Mouse (Mus musculus): ENCODE measurements at regions not wholly inside any gene's neighbourhood (a gene's known extent, or its start where the extent isn't known, plus 50 kb on each side); places are given as distances from the start of the nearest gene placed in this dataset.

DNA sequence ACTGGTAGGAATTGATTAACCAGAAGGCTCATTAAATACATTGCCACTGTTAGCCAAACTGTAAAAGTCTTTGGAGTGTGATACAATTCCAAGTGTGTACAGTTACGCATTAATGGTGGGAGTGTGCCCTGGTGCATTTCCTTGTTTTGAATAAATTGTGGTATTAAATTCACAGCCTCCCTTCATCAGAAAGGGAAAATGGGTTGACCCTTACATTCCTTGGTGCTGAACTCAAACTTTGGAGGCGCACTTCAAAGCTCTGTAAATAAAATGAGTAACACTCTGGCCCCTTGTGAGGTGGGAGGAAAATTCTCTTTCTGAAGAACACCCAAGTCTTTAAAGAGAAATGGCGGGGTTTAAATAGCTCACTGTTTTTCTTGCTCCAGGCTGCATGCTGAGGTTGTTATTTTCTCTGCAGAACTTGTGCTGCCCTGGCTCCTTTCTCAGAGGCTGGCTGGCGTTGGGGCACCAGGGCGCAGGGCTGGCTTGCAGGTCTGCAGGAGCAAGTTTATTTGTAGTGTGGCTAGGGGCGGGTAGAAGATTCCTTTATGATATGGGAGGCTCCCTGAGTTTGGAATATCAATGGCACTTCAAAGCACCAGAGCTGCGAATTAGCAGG is 266.7 kb downstream of the Gpat3 start:
- DNase-seq: no peak
- 30% methylated on average over 7 of the region's 7 CpGs for WGBS
- Histone ChIP-seq H3K4me3 (replicated peaks; ENCODE audit: extremely low read depth, low read depth, low read length) (no peak overlapping the region), H3K4me1 (ENCODE audit: control insufficient read depth, insufficient read depth, low read length) (no peaks in the 10 kb centered on the region)
- TF ChIP-seq POLR2A (IDR thresholded peaks at IDR 0.05; ENCODE audit: borderline replicate concordance, extremely low read depth, low read depth, low read length) (no peak), CTCF (IDR thresholded peaks at IDR 0.05; ENCODE audit: insufficient read depth, low read length) (no peak)

DNA sequence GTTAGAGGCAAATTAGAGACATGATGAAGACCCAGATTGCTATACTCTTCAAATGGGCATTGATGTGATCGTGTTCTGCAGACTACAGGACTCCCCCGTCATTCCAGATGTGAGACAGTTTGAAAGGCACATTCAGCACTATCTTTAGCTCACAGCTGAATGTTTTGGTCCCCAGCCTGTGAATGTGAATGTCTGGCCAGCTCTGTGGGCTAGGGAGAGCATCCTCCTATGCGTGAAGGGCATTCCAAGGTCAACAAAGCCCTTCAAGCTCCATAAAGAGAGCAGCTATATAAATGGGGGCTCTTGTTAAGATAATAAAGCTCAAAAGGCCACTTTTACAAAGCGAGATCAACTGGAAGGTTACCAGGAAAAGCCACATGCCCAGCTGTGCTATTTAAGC is 266.1 kb downstream of the Gpat3 start:
- no peaks in the 10 kb centered on the region for H3K4me1 ChIP-seq (ENCODE audit: control insufficient read depth, insufficient read depth, low read length)
- no peak for DNase-seq
- no peak for TF ChIP-seq CTCF (IDR thresholded peaks at IDR 0.05; ENCODE audit: insufficient read depth, low read length)
- no peak for TF ChIP-seq POLR2A (IDR thresholded peaks at IDR 0.05; ENCODE audit: borderline replicate concordance, extremely low read depth, low read depth, low read length)
- no peak overlapping the region for H3K4me3 ChIP-seq (replicated peaks; ENCODE audit: extremely low read depth, low read depth, low read length)
- WGBS: 47% methylated on average over 4 of the region's 4 CpGs

DNA sequence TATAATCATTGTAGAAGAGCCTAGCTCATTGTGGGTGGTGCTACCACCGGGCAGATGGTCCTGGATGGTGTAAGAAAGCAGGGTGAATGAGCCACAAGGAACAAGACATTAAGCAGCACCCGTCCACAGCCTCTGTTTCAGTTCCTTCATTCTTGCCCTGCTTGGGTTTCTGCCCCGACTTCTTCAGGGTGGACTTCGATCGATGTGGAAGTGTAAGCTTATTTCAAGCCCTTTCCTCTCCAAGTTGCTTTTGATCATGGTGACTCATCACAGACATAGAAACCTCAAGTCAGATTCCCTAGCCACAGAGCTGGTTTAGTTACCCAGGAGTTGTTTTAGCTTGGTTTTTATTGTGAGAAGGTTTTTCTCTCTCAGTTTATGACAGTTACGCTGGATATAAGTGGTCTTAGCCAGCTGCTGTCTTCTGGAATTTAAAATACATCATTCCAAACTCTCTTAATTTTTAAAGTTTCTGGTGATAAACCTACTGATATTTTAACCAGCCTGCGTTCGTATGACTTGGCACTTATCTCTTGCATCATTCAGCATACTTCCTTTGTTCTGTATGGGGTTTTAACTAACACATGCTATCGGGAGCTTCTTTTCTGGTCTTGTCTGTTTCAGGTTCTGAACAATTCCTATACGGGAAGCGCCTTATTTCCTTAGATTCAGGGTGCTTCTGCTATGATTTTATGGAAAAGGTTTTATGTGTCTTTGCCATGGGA is 255.6 kb downstream of the Gpat3 start:
- DNase-seq: no peak
- 69% methylated on average over 11 of the region's 11 CpGs for WGBS
- Histone ChIP-seq H3K4me1 (ENCODE audit: control insufficient read depth, insufficient read depth, low read length) (no peaks in the 10 kb centered on the region), H3K4me3 (replicated peaks; ENCODE audit: extremely low read depth, low read depth, low read length) (no peak overlapping the region)
- TF ChIP-seq CTCF (IDR thresholded peaks at IDR 0.05; ENCODE audit: insufficient read depth, low read length) (no peak), POLR2A (IDR thresholded peaks at IDR 0.05; ENCODE audit: borderline replicate concordance, extremely low read depth, low read depth, low read length) (no peak)

DNA sequence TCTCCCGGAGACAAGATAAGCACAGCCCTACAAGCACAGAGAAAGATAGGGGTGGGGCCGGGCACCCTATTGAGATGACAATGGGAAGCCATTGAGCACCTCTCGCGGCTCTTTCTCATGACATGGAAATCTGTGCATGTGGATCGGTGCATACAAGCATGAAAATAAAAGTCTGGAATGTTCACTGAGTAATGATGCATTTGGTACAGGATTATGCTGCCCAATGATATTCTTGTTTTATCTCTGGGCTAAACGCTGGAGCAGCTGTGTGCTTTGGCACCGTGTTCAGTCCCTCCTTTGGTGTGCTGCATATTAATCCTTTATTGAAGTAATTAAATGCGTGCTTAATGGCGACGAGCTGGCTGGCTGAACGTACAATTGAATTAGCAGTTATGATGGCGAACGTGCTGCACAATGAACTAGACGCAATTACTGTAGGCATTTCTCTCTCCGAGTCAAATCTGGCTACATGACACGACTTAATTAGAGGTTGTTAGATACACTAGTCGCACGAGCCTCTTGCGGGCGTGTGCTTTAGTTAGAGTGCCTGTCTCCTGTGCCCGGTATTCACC is 245.6 kb downstream of the Gpat3 start:
- WGBS: 73% methylated on average over 21 of the region's 21 CpGs
- DNase-seq: no peak

DNA sequence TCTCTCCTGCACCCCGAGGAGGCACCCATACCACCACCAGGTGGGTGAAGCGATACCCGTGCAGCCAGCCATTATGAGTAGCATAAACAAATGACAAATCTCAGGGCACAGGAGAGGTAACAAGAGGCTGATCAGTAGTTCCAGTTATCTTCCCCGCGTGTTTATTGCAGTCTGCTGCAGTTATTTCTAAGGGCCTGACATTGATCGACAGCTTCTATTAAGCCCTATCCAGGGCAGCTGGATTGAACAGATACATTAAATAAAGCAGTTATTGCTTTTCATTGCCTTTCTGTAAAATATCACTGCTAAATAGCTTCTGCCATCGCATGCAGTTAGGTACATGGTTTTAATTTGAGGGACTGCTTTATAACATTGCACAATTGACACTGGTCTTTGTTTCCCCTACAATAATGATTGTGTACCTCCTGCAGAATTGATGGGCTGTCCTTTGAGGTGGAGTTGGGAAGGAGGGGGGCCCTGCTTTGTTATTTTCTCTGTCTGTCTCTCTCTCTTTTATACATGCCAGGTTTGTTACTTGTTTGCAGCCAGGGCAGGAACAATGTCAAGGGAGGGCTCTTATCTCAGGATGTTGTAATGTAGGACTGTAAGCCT is 245.0 kb downstream of the Gpat3 start:
- no peak for TF ChIP-seq CTCF (IDR thresholded peaks at IDR 0.05; ENCODE audit: insufficient read depth, low read length)
- no peak for TF ChIP-seq POLR2A (IDR thresholded peaks at IDR 0.05; ENCODE audit: borderline replicate concordance, extremely low read depth, low read depth, low read length)
- no peaks in the 10 kb centered on the region for H3K4me1 ChIP-seq (ENCODE audit: control insufficient read depth, insufficient read depth, low read length)
- WGBS: 76% methylated on average over 7 of the region's 7 CpGs
- H3K4me3 ChIP-seq (replicated peaks; ENCODE audit: extremely low read depth, low read depth, low read length): no peak overlapping the region
- no peak for DNase-seq

More for the DNA sequence above, 245.6 kb downstream of the Gpat3 start:
- Histone ChIP-seq H3K4me1 (ENCODE audit: control insufficient read depth, insufficient read depth, low read length) (no peaks in the 10 kb centered on the region), H3K4me3 (replicated peaks; ENCODE audit: extremely low read depth, low read depth, low read length) (no peak overlapping the region)
- TF ChIP-seq POLR2A (IDR thresholded peaks at IDR 0.05; ENCODE audit: borderline replicate concordance, extremely low read depth, low read depth, low read length) (no peak), CTCF (IDR thresholded peaks at IDR 0.05; ENCODE audit: insufficient read depth, low read length) (no peak)

DNA sequence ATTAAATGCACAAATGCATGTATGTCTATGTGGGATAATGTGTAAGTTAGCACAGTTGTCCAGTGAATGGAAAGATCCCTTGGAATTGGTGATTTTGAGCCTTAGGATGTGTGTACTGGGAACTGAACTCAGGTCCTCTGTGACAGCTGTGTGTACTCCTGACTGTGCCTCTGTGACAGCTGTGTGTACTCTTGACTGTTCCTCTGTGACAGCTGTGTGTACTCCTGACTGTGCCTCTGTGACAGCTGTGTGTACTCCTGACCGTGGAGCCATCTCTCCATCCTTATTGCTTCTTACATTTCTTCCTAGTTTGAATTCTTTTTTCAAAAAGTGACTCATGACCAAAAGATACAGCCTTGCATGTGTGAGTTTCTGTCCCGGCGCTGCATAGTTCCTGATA is 239.7 kb downstream of the Gpat3 start:
- 75% methylated on average over 3 of the region's 3 CpGs for WGBS
- no peak for DNase-seq
- H3K4me3 ChIP-seq (replicated peaks; ENCODE audit: extremely low read depth, low read depth, low read length): no peak overlapping the region
- TF ChIP-seq CTCF (IDR thresholded peaks at IDR 0.05; ENCODE audit: insufficient read depth, low read length) (no peak), POLR2A (IDR thresholded peaks at IDR 0.05; ENCODE audit: borderline replicate concordance, extremely low read depth, low read depth, low read length) (no peak)
- no peaks in the 10 kb centered on the region for H3K4me1 ChIP-seq (ENCODE audit: control insufficient read depth, insufficient read depth, low read length)

DNA sequence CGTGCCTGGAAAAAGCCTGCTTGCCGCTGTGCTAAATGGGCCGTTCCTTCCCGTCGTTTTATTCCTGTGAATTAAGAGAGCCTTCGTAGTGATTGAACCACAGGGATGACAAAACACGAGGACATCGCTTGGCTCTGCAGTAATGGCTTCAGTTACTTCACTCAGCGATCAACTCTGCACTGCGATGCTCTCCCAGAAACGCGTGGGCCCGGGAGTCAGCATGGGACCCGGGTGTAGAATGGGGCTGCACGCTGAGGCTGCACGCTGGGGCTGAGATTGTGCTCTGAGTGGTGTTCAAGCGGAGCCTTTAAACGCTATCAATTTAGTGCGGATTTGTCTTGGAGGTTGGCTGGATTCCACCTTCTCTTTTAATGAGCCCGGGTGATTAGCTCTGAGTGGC is 237.1 kb downstream of the Gpat3 start:
- Histone ChIP-seq H3K4me3 (replicated peaks; ENCODE audit: extremely low read depth, low read depth, low read length) (no peak overlapping the region), H3K4me1 (ENCODE audit: control insufficient read depth, insufficient read depth, low read length) (no peaks in the 10 kb centered on the region)
- 87% methylated on average over 20 of the region's 20 CpGs for WGBS
- TF ChIP-seq POLR2A (IDR thresholded peaks at IDR 0.05; ENCODE audit: borderline replicate concordance, extremely low read depth, low read depth, low read length) (no peak), CTCF (IDR thresholded peaks at IDR 0.05; ENCODE audit: insufficient read depth, low read length) (no peak)
- DNase-seq: no peak

DNA sequence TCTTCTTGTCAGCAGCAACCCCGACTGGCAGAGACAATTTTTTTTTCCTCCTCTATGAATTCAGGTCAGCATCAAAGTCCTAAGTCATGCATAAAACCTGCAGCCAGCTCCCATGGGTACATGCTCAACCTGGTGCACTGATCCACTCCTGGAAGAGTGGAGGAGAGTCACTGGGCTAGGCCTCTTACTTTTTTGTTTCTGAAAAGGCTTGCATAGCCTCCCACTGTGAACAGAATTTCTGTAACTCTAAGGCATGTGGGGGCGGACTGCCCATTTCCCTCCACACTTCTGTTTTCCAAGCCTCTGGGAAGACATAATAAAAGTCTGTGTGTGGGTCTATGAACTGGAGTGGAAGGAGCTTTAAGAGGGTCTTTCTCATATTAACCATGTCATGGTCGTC is 218.8 kb downstream of the Gpat3 start:
- Histone ChIP-seq H3K4me3 (replicated peaks; ENCODE audit: extremely low read depth, low read depth, low read length) (no peak overlapping the region), H3K4me1 (ENCODE audit: control insufficient read depth, insufficient read depth, low read length) (no peaks in the 10 kb centered on the region)
- TF ChIP-seq CTCF (IDR thresholded peaks at IDR 0.05; ENCODE audit: insufficient read depth, low read length): no peak
- no peak for TF ChIP-seq POLR2A (IDR thresholded peaks at IDR 0.05; ENCODE audit: borderline replicate concordance, extremely low read depth, low read depth, low read length)
- 70% methylated on average over 3 of the region's 3 CpGs for WGBS
- DNase-seq: no peak

DNA sequence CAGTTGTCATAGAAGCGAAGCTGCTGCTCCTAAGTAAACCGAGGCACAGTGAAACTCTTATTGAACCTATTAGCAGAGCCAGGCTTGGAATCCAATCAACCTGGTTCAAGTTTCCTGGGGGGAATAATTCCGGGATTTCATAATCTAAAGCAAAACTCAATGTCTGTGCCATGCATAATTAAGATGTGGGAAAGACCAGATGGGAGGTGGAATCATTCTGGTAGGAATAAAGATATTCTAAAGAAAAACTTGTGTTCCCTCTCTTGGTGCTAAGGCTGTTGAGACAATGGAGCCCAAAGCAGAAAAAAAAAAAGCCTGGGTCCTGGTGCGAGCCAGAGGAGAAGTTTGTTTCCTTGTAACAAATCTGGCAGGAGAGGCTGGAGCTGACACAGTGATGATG is 217.7 kb downstream of the Gpat3 start:
- TF ChIP-seq CTCF (IDR thresholded peaks at IDR 0.05; ENCODE audit: insufficient read depth, low read length) (no peak), POLR2A (IDR thresholded peaks at IDR 0.05; ENCODE audit: borderline replicate concordance, extremely low read depth, low read depth, low read length) (no peak)
- DNase-seq: no peak
- 82% methylated on average over 4 of the region's 4 CpGs for WGBS
- no peak overlapping the region for H3K4me3 ChIP-seq (replicated peaks; ENCODE audit: extremely low read depth, low read depth, low read length)
- H3K4me1 ChIP-seq (ENCODE audit: control insufficient read depth, insufficient read depth, low read length): no peaks in the 10 kb centered on the region
